In the genomic region with DNA sequence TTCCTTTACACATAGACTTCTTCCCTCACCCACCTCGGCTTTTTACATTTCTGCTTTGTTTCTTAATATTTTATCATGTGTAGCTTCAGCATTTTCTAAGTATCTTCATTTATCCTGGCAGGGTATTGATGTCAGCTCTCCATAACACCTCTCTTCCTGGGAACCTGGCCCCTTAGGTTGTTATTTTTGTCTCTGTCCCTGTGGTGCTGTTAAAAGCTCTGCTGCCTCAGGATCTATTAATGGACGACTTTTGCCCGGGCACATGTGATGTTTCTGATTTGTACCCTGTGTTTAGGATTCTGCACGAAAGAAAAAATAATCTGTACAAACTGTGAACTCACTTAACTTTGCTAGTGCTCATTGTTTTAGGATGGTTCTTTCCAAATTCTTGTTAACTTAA, we compare ENCODE assay signal across 16 mouse cellular contexts.
"Had no signal": no experiment of that assay in that cellular context is flagged by ENCODE, and none has a peak within 500 bp of the region (broad histone marks: within the 10 kb centered on the region; RNA-seq: fewer than 3 reads in every experiment).

No protein-coding gene starts in this region.

- ATAC-seq: liver, embryonic 12.5 days; midbrain, embryonic 15.5 days had no signal

- H3K4me1 ChIP-seq: limb, embryonic 15.5 days; liver, embryonic 12.5 days; midbrain, embryonic 10.5 days; midbrain, embryonic 15.5 days; neural tube, embryonic 12.5 days had no signal

- DNase-seq: kidney, postnatal 25 days; layer of hippocampus, adult 9-11 months; layer of hippocampus, postnatal 36 days; lung, embryonic 14.5 days; lung, postnatal 10 days; lung, postnatal 4 days; retina, postnatal 1 day; right cerebral cortex, postnatal 4 days; spleen, adult 18-20 months; thymus, adult 18-20 months; thymus, postnatal 14 days had no signal

- H3K4me3 ChIP-seq: limb, embryonic 15.5 days; liver, embryonic 12.5 days; midbrain, embryonic 10.5 days; midbrain, embryonic 15.5 days; neural tube, embryonic 12.5 days had no signal

- H3K27me3 ChIP-seq: limb, embryonic 15.5 days; liver, embryonic 12.5 days; midbrain, embryonic 15.5 days; neural tube, embryonic 12.5 days had no signal

- H3K36me3 ChIP-seq: limb, embryonic 15.5 days; liver, embryonic 12.5 days; midbrain, embryonic 10.5 days; midbrain, embryonic 15.5 days; neural tube, embryonic 12.5 days had no signal

- H3K27ac ChIP-seq: limb, embryonic 15.5 days; liver, embryonic 12.5 days; midbrain, embryonic 10.5 days; midbrain, embryonic 15.5 days; neural tube, embryonic 12.5 days had no signal

- H3K4me2 ChIP-seq: limb, embryonic 15.5 days; liver, embryonic 12.5 days; lung, embryonic 14.5 days; midbrain, embryonic 15.5 days; neural tube, embryonic 12.5 days had no signal

- H3K9ac ChIP-seq: limb, embryonic 15.5 days; liver, embryonic 12.5 days; lung, embryonic 14.5 days; midbrain, embryonic 15.5 days; neural tube, embryonic 12.5 days had no signal

- H3K9me3 ChIP-seq: limb, embryonic 15.5 days; liver, embryonic 12.5 days; midbrain, embryonic 10.5 days; midbrain, embryonic 15.5 days; neural tube, embryonic 12.5 days had no signal
